Mouse (Mus musculus): ENCODE data around the gene Rspo3. TPM values are rescaled to one million over a fixed set of nuclear protein-coding genes. Genes with fewer than 3 reads are reported as not detected.

Gene Rspo3
- total and polyA plus RNA-seq, 2 experiments, result 1.3 to 3.0 TPM

DNA sequence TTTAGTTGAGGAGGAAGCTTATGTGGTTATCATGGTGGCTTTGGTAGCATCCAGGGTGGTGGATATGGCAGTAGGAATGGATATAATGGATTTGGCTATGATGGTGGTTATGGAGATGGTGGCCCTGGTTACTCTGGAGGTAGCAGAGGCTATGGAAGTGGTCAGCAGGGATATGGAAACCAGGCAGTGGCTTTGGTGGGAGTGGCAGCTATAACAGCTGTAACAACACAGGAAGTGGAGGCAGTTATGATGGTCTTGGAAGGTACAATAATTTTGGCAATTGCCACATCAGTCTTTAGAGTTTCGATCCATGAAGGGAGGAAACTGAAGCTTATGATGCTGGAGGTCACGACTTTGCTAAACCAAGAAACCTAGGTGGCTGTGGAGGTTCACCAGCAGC, 109.0 kb downstream of the Rspo3 start:
- Histone ChIP-seq H3K79me2 (ENCODE audit: control insufficient read depth, insufficient read depth, low read length) (no peaks in the 10 kb centered on the region), H3K4me1 (ENCODE audit: control insufficient read depth, insufficient read depth, low read length) (no peaks in the 10 kb centered on the region), H3K9ac (ENCODE audit: low read depth, low read length) (no peak overlapping the region), H3K4me3 (ENCODE audit: insufficient read depth, low read depth, low read length) (no peak overlapping the region), H3K36me3 (ENCODE audit: control insufficient read depth, insufficient read depth, low read length) (no peaks in the 10 kb centered on the region), H3K27me3 (ENCODE audit: control insufficient read depth, insufficient read depth, low read length) (no peaks in the 10 kb centered on the region), H3K27ac (replicated peaks; ENCODE audit: insufficient read depth, low read depth, low read length) (no peak overlapping the region)
- WGBS, result 79% methylated on average over 2 of the region's 2 CpGs
- no peak for TF ChIP-seq POLR2A (IDR thresholded peaks at IDR 0.05; ENCODE audit: extremely low read depth, insufficient read depth, low read length)
- TF ChIP-seq CTCF (IDR thresholded peaks at IDR 0.05; ENCODE audit: low read depth, low read length), result no peak
- DNase-seq (ENCODE audit: extremely low read depth, low read depth, low spot score), result no peak

DNA sequence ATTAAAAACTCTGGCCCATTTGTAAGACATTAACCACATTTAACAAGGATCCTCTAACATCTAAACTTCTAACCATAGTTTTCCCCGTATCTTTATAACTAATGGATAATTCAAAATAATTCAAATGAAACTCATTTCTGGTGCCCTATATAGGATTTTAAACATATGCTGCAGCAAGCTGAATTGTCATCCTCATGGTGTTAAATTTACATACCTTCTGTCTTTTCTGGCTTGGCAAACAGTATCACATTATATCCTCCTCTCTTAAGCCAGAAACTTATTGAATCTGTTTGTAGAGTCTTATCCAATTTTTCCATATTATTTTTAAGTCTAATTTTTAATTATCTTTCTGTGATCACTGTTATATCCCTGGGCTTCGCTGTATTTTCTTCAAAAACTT, 111.1 kb downstream of the Rspo3 start:
- Histone ChIP-seq H3K27me3 (ENCODE audit: control insufficient read depth, insufficient read depth, low read length) (no peaks in the 10 kb centered on the region), H3K4me3 (ENCODE audit: insufficient read depth, low read depth, low read length) (no peak overlapping the region), H3K27ac (replicated peaks; ENCODE audit: insufficient read depth, low read depth, low read length) (no peak overlapping the region), H3K79me2 (ENCODE audit: control insufficient read depth, insufficient read depth, low read length) (no peaks in the 10 kb centered on the region), H3K4me1 (ENCODE audit: control insufficient read depth, insufficient read depth, low read length) (no peaks in the 10 kb centered on the region), H3K36me3 (ENCODE audit: control insufficient read depth, insufficient read depth, low read length) (no peaks in the 10 kb centered on the region), H3K9ac (ENCODE audit: low read depth, low read length) (no peak overlapping the region)
- no peak for TF ChIP-seq CTCF (IDR thresholded peaks at IDR 0.05; ENCODE audit: low read depth, low read length)
- no peak for TF ChIP-seq POLR2A (IDR thresholded peaks at IDR 0.05; ENCODE audit: extremely low read depth, insufficient read depth, low read length)
- no peak for DNase-seq (ENCODE audit: extremely low read depth, low read depth, low spot score)
- WGBS, result 75% methylated on average over 2 of the region's 2 CpGs

DNA sequence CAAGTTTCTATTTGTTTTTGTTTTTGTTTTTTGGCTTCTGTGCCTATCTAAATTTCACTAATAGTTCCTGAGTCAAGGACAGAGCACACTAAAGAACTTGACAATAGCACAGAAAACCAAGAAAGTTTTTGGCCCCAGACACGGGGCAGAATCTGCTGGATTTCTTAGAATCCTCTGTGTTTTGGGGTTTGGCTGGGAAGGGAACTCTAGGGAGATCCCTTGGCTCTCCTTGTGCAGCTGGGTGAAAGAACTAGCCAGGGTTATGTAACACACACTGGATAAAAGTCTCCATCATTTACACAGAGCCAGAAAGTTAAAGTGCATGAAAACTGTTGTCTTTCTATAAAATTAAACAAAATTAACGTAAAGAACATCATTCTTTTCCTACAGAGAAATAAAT, 121.3 kb downstream of the Rspo3 start:
- Histone ChIP-seq H3K27me3 (ENCODE audit: control insufficient read depth, insufficient read depth, low read length) (no peaks in the 10 kb centered on the region), H3K4me1 (ENCODE audit: control insufficient read depth, insufficient read depth, low read length) (no peaks in the 10 kb centered on the region), H3K27ac (replicated peaks; ENCODE audit: insufficient read depth, low read depth, low read length) (no peak overlapping the region), H3K4me3 (ENCODE audit: insufficient read depth, low read depth, low read length) (no peak overlapping the region), H3K36me3 (ENCODE audit: control insufficient read depth, insufficient read depth, low read length) (no peaks in the 10 kb centered on the region), H3K79me2 (ENCODE audit: control insufficient read depth, insufficient read depth, low read length) (no peaks in the 10 kb centered on the region), H3K9ac (ENCODE audit: low read depth, low read length) (no peak overlapping the region)
- WGBS, result 61% methylated on average over 2 of the region's 2 CpGs
- no peak for DNase-seq (ENCODE audit: extremely low read depth, low read depth, low spot score)
- TF ChIP-seq CTCF (IDR thresholded peaks at IDR 0.05; ENCODE audit: low read depth, low read length) (no peak), POLR2A (IDR thresholded peaks at IDR 0.05; ENCODE audit: extremely low read depth, insufficient read depth, low read length) (no peak)

DNA sequence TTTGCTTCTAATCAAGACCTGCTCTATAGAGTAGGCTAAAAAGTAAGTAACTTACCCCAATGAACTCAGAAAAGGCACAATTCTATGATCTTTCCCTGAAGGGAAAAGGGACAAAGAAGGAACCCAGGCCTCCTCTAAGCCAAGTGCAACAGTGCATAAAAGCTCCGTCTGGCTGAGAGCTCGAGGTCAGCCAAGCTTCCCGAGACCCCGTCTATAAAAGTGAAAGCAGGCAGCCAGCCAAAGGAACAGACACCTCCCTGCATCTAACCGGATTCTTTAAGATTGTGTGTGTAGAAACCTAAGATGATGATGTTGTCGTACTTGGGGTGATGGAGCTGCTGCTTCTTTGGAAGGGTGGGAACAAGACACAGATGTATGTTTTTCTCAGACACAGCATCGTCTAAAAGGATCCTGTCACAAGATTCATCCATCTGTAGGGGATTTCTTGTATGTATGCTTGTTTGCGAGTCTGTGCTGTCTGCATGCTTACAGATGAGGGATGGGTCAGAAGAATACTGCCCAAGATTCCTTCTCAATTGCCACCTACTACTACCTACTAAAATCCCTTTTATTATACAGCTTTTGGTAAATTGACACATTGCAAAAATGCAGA, 132.9 kb downstream of the Rspo3 start:
- no peak for DNase-seq (ENCODE audit: extremely low read depth, low read depth, low spot score)
- no peaks in the 10 kb centered on the region for H3K36me3 ChIP-seq (ENCODE audit: control insufficient read depth, insufficient read depth, low read length)
- no peak overlapping the region for H3K27ac ChIP-seq (replicated peaks; ENCODE audit: insufficient read depth, low read depth, low read length)
- H3K4me3 ChIP-seq (ENCODE audit: insufficient read depth, low read depth, low read length), result no peak overlapping the region
- no peak overlapping the region for H3K9ac ChIP-seq (ENCODE audit: low read depth, low read length)
- WGBS, result 65% methylated on average over 8 of the region's 8 CpGs
- no peaks in the 10 kb centered on the region for H3K79me2 ChIP-seq (ENCODE audit: control insufficient read depth, insufficient read depth, low read length)
- H3K4me1 ChIP-seq (ENCODE audit: control insufficient read depth, insufficient read depth, low read length), result no peaks in the 10 kb centered on the region
- no peaks in the 10 kb centered on the region for H3K27me3 ChIP-seq (ENCODE audit: control insufficient read depth, insufficient read depth, low read length)
- no peak for TF ChIP-seq CTCF (IDR thresholded peaks at IDR 0.05; ENCODE audit: low read depth, low read length)
- TF ChIP-seq POLR2A (IDR thresholded peaks at IDR 0.05; ENCODE audit: extremely low read depth, insufficient read depth, low read length), result no peak

Other genes starting within 250 kb of the Rspo3 start
- gene Echdc1, start 222.7 kb downstream of the Rspo3 start, total RNA-seq (2014; rRNA removed), result 65.2 and 100 TPM in 2 replicates
- 12.4 and 17.9 TPM in 2 replicates for gene Echdc1, start 222.7 kb downstream of the Rspo3 start, polyA plus RNA-seq (2012; rRNA removed)
- 27.8 and 30.1 TPM in 2 replicates for gene Rnf146, start 173.4 kb downstream of the Rspo3 start, total RNA-seq (2014; rRNA removed)
- gene Rnf146, start 173.4 kb downstream of the Rspo3 start, polyA plus RNA-seq (2012; rRNA removed), result 11.2 and 12.9 TPM in 2 replicates